Mouse (Mus musculus): Measurements from ENCODE around the gene 1700016K19Rik. TPM values are rescaled to one million over a fixed set of nuclear protein-coding genes. Genes with fewer than 3 reads are reported as not detected.
A peak's percentile ranks its signal among the peaks of the same experiment; 100 is the strongest.

1700016K19Rik gene
- polyA plus RNA-seq, 1 experiment from 2014 or later: 0.93 TPM

- Histone ChIP-seq H3K27me3 (ENCODE audit: control insufficient read depth, insufficient read depth, low read length) (no peaks in the 10 kb centered on the region), H3K4me2 (ENCODE audit: low read depth, low read length) (no peak overlapping the region), H3K4me3 (ENCODE audit: low read length) (no peak overlapping the region), H3K9ac (ENCODE audit: low read length) (no peak overlapping the region), H3K9me3 (replicated peaks; ENCODE audit: control insufficient read depth, low read length) (no peaks in the 10 kb centered on the region), H3K36me3 (ENCODE audit: control insufficient read depth, insufficient read depth) (0 out of 2 replicates have a peak, but pooled peaks cover 2% of the 10 kb centered on the region), H3K27ac (ENCODE audit: low read length) (no peak overlapping the region), H3K4me1 (ENCODE audit: control insufficient read depth, insufficient read depth, low read length) (no peaks in the 10 kb centered on the region)
- ATAC-seq (replicated peaks; ENCODE audit: extremely low read depth, insufficient read depth, low FRiP score): no peak
- 60% methylated on average over 9 of the region's 9 CpGs for WGBS
These were observed 21.2 kb downstream of the 1700016K19Rik start for GRCm38 (mm10) chr11:76020916-76021315.

DNA sequence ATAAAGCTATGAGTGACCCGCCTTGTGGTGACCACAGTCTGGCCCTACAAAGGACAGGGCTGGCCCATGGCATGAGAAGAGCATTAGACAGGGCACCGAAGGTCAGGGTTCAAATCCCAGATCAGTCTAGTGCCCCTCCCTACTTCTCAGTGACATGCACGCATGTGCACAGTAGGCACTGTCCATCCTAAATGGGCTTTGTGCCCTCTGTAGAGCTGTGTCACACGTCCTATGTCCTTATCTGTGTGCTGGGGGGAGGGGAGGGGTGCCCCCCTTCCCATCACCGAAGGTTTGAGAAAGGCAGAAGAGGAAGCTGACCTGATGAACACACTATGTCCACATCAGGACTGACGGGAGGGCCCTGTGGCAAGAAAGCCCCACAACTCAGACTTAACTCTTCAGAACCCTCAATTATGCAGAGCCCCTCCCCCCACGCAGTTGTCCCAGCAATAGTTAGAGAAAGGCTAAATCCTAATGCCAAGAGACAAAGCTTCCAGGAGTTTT, 25.4 kb downstream of the 1700016K19Rik start:
- H3K4me2 ChIP-seq (ENCODE audit: low read depth, low read length): no peak overlapping the region
- no peak for ATAC-seq (replicated peaks; ENCODE audit: extremely low read depth, insufficient read depth, low FRiP score)
- H3K4me3 ChIP-seq (ENCODE audit: low read length): no peak overlapping the region

GRCm38 (mm10) chr11:76026527-76027138, 26.9 kb downstream of the 1700016K19Rik start:
- no peaks in the 10 kb centered on the region for H3K9me3 ChIP-seq (replicated peaks; ENCODE audit: control insufficient read depth, low read length)
- H3K27ac ChIP-seq (ENCODE audit: low read length): peak overlapping the region; percentile 57
- peak overlapping the region; percentile 73 for H3K4me3 ChIP-seq (ENCODE audit: low read length)
- no peaks in the 10 kb centered on the region for H3K36me3 ChIP-seq (ENCODE audit: control insufficient read depth, insufficient read depth)
- peaks cover 8% of the 10 kb centered on the region for H3K4me1 ChIP-seq (ENCODE audit: control insufficient read depth, insufficient read depth, low read length)
- peak overlapping the region; percentile 85 for H3K4me2 ChIP-seq (ENCODE audit: low read depth, low read length)
- H3K27me3 ChIP-seq (ENCODE audit: control insufficient read depth, insufficient read depth, low read length): no peaks in the 10 kb centered on the region; the same call in 1 of the 2 replicates
- peak overlapping the region; percentile 82 for H3K9ac ChIP-seq (ENCODE audit: low read length)
- 11% methylated on average over 13 of the region's 14 CpGs for WGBS
- ATAC-seq (replicated peaks; ENCODE audit: extremely low read depth, insufficient read depth, low FRiP score): no peak; the same call in 1 of the 2 replicates

More for the DNA sequence above, 25.4 kb downstream of the 1700016K19Rik start:
- Histone ChIP-seq H3K36me3 (ENCODE audit: control insufficient read depth, insufficient read depth) (no peaks in the 10 kb centered on the region), H3K27ac (ENCODE audit: low read length) (no peak overlapping the region), H3K27me3 (ENCODE audit: control insufficient read depth, insufficient read depth, low read length) (no peaks in the 10 kb centered on the region; the same call in 1 of the 2 replicates), H3K9ac (ENCODE audit: low read length) (no peak overlapping the region), H3K9me3 (replicated peaks; ENCODE audit: control insufficient read depth, low read length) (no peaks in the 10 kb centered on the region), H3K4me1 (ENCODE audit: control insufficient read depth, insufficient read depth, low read length) (peaks cover 8% of the 10 kb centered on the region)
- WGBS: 72% methylated on average over 7 of the region's 7 CpGs

DNA sequence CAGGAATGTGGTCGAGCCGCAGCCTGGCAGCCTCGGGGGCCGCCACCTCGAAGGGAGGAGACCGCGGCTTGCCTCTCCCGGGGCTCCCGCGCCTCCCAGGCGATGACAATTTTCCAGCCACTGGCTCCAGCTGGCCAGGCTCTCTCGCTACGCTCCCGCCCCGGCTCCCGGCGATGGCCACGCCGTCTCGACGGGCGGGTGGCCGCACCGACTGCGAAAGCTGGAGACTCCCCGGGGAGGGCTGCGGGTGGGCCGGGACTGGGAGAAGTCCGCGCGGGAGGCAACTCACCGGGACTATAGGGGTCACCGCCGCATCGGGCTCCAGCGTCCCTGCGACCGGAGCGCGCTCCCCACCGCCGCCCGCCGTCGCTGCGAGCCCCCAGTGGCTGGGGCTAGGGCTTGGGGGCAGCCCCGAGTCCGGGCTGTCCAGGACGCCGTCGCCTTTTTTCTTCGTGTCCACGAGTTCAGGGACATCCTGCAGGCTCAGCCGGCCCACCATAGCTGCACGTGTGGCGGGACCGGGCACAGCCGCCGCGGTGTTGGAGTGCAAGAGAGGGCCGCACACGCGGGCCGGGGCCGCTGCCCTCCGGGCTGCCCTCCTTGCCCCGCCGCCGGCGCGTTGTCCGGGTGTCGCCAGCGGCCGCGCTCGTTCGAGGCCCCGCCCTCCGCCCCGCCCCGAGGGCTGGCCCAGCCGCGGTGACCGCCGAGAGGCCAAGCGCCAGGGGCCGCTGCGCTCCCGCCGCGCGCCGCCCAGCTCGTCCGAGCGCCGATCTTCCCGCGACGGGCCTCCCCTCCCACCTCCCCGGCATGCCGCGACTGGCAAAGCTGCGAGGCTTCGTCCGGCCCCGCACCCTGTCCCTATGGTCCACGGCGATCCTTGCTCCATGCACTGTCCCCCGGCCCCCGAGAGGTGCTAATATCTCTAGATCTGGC, 27.7 kb downstream of the 1700016K19Rik start, which contains the start of gene Rflnb:
Gene Rflnb, minus strand, starts transcription at position 644 of the 933 bp plus-strand sequence.
- H3K9ac ChIP-seq (ENCODE audit: low read length): peak within 1 kb of the TSS; percentile 82
- no peaks in the 10 kb centered on the region; the same call in 1 of the 2 replicates for H3K27me3 ChIP-seq (ENCODE audit: control insufficient read depth, insufficient read depth, low read length)
- ATAC-seq (replicated peaks; ENCODE audit: extremely low read depth, insufficient read depth, low FRiP score): peak; percentile 97
- peak within 1 kb of the TSS; percentile 73 for H3K4me3 ChIP-seq (ENCODE audit: low read length)
- H3K36me3 ChIP-seq (ENCODE audit: control insufficient read depth, insufficient read depth): no peaks in the 10 kb centered on the region
- H3K4me1 ChIP-seq (ENCODE audit: control insufficient read depth, insufficient read depth, low read length): peaks cover 8% of the 10 kb centered on the region
- H3K4me2 ChIP-seq (ENCODE audit: low read depth, low read length): peak within 1 kb of the TSS; percentile 85
- H3K27ac ChIP-seq (ENCODE audit: low read length): peak within 1 kb of the TSS; percentile 57
- H3K9me3 ChIP-seq (replicated peaks; ENCODE audit: control insufficient read depth, low read length): no peaks in the 10 kb centered on the region
- WGBS: 1% methylated on average over 97 of the region's 112 CpGs

DNA sequence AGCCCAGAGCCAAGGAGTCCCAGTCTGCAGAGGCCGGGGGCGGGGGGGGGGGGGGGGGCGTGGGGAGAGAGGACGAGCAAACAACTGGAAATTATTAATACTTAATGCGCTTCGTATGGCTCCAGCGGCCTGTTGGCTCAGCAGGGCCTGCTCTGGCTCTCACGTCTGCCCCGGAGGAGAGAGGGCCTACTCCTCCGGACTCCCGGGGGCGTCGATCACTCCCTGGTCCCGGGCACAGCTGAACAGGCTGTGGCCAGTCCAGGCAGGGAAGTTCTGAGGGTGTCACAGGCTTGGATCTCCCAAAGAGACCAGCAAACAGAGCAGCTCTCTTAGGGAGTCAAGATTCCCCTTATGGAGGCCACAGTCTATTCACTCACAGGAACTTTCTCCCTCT, 28.4 kb downstream of the 1700016K19Rik start:
- 6% methylated on average over 11 of the region's 14 CpGs for WGBS
- Histone ChIP-seq H3K27me3 (ENCODE audit: control insufficient read depth, insufficient read depth, low read length) (no peaks in the 10 kb centered on the region; the same call in 1 of the 2 replicates), H3K27ac (ENCODE audit: low read length) (peak overlapping the region; percentile 32; the same call in 1 of the 2 replicates), H3K36me3 (ENCODE audit: control insufficient read depth, insufficient read depth) (no peaks in the 10 kb centered on the region), H3K9ac (ENCODE audit: low read length) (peak overlapping the region; percentile 82), H3K4me2 (ENCODE audit: low read depth, low read length) (peak overlapping the region; percentile 85), H3K4me3 (ENCODE audit: low read length) (peak overlapping the region; percentile 73), H3K4me1 (ENCODE audit: control insufficient read depth, insufficient read depth, low read length) (peaks cover 8% of the 10 kb centered on the region), H3K9me3 (replicated peaks; ENCODE audit: control insufficient read depth, low read length) (no peaks in the 10 kb centered on the region)
- ATAC-seq (replicated peaks; ENCODE audit: extremely low read depth, insufficient read depth, low FRiP score): peak; percentile 15; the same call in 1 of the 2 replicates

- WGBS: 76% methylated on average over 6 of the region's 6 CpGs
- no peaks in the 10 kb centered on the region for H3K36me3 ChIP-seq (ENCODE audit: control insufficient read depth, insufficient read depth)
- H3K9ac ChIP-seq (ENCODE audit: low read length): no peak overlapping the region
- no peak overlapping the region for H3K4me2 ChIP-seq (ENCODE audit: low read depth, low read length)
- no peak overlapping the region for H3K27ac ChIP-seq (ENCODE audit: low read length)
- no peak overlapping the region for H3K4me3 ChIP-seq (ENCODE audit: low read length)
- H3K9me3 ChIP-seq (replicated peaks; ENCODE audit: control insufficient read depth, low read length): no peaks in the 10 kb centered on the region
- H3K4me1 ChIP-seq (ENCODE audit: control insufficient read depth, insufficient read depth, low read length): no peaks in the 10 kb centered on the region; the same call in 1 of the 2 replicates
- H3K27me3 ChIP-seq (ENCODE audit: control insufficient read depth, insufficient read depth, low read length): no peaks in the 10 kb centered on the region; the same call in 1 of the 2 replicates
- ATAC-seq (replicated peaks; ENCODE audit: extremely low read depth, insufficient read depth, low FRiP score): no peak
These were observed 33.6 kb downstream of the 1700016K19Rik start for GRCm38 (mm10) chr11:76033359-76033758.

DNA sequence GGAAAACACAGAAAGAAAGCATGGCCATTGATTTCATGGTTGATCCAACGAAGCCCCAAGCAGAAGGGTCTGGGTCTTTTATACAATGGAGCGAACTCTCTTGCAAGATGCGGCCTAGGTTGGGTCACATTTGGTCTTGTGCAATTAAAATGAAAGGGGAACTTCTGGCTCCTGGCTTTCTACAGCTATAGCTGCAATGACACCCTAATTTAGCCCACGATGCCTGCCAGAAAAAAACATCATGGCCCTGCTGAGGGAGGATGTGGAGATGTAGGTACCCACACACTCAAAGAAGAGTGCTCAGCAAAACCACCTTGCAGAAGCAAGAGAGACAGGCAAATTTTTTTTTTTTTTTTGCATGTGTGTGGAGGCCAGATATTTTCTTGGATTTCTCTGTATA, 34.1 kb downstream of the 1700016K19Rik start:
- Histone ChIP-seq H3K4me3 (ENCODE audit: low read length) (no peak overlapping the region), H3K27ac (ENCODE audit: low read length) (no peak overlapping the region), H3K9me3 (replicated peaks; ENCODE audit: control insufficient read depth, low read length) (no peaks in the 10 kb centered on the region), H3K9ac (ENCODE audit: low read length) (no peak overlapping the region), H3K4me2 (ENCODE audit: low read depth, low read length) (no peak overlapping the region), H3K4me1 (ENCODE audit: control insufficient read depth, insufficient read depth, low read length) (no peaks in the 10 kb centered on the region), H3K27me3 (ENCODE audit: control insufficient read depth, insufficient read depth, low read length) (no peaks in the 10 kb centered on the region; the same call in 1 of the 2 replicates), H3K36me3 (ENCODE audit: control insufficient read depth, insufficient read depth) (no peaks in the 10 kb centered on the region)
- WGBS: 83% methylated on average over 4 of the region's 4 CpGs
- no peak for ATAC-seq (replicated peaks; ENCODE audit: extremely low read depth, insufficient read depth, low FRiP score)

DNA sequence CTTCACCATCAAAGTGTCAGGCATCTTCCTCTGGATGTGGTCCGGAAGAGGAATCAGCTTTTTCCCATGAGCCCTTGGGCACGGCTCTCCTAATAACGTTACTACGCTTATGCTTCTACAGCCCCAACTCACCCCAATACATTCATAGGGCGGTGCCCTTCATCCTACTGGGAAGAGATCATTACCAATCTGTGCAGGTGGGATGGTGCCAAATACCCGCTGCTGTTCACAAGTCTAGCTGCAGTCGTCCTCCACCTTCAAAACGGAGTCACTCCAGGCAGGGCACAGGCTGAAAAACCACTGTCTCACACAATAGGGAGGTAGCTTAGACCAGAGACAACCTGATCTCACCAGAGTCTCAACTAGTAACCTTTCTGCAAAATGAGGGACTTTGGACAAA, 35.5 kb downstream of the 1700016K19Rik start:
- no peaks in the 10 kb centered on the region for H3K4me1 ChIP-seq (ENCODE audit: control insufficient read depth, insufficient read depth, low read length)

More for the DNA sequence above, 35.5 kb downstream of the 1700016K19Rik start:
- 83% methylated on average over 8 of the region's 8 CpGs for WGBS
- Histone ChIP-seq H3K9me3 (replicated peaks; ENCODE audit: control insufficient read depth, low read length) (no peaks in the 10 kb centered on the region), H3K9ac (ENCODE audit: low read length) (no peak overlapping the region), H3K4me2 (ENCODE audit: low read depth, low read length) (no peak overlapping the region), H3K27ac (ENCODE audit: low read length) (no peak overlapping the region), H3K4me3 (ENCODE audit: low read length) (no peak overlapping the region), H3K36me3 (ENCODE audit: control insufficient read depth, insufficient read depth) (no peaks in the 10 kb centered on the region), H3K27me3 (ENCODE audit: control insufficient read depth, insufficient read depth, low read length) (no peaks in the 10 kb centered on the region)
- ATAC-seq (replicated peaks; ENCODE audit: extremely low read depth, insufficient read depth, low FRiP score): no peak
